Mouse (Mus musculus) lung, embryonic 14.5 days (tissue): ENCODE data around the gene Gm49405. TPM values are rescaled to one million over a fixed set of nuclear protein-coding genes. Genes with fewer than 3 reads are reported as not detected.

Experiments used
- ATAC-seq: fragments of 200-750 bp; cut with Nextera tagmentation; 2 replicates; pipeline ENCODE4 v1.8.0; 2017; ENCODE audit warnings: mild to moderate bottlenecking, moderate TSS enrichment, moderate library complexity; ENCODE audit not compliant: insufficient read depth
- DNase-seq: peaks from one replicate; pipeline ENCODE4 v3.0.0-alpha.2; 2015
- H3K27ac ChIP-seq: fragments of 300-500 bp; sonication (generic); 2 replicates; pipeline ENCODE4 v1.5.1; 2014; ENCODE audit warnings: low read depth, mild to moderate bottlenecking, moderate library complexity
- H3K27me3 ChIP-seq: fragments of 300-500 bp; sonication (generic); 2 replicates; pipeline ENCODE4 v1.6.1; 2014; ENCODE audit warnings: low read length, control low read depth; ENCODE audit not compliant: insufficient read depth
- H3K36me3 ChIP-seq: fragments of 300-500 bp; sonication (generic); 2 replicates; pipeline ENCODE4 v1.6.1; 2014; ENCODE audit warnings: control low read depth; ENCODE audit not compliant: insufficient read depth
- H3K4me1 ChIP-seq: fragments of 300-500 bp; sonication (generic); 2 replicates; pipeline ENCODE4 v1.6.1; 2014; ENCODE audit warnings: antibody characterized with exemption, control low read depth; ENCODE audit not compliant: insufficient read depth
- H3K4me2 ChIP-seq: fragments of 300-500 bp; sonication (generic); 2 replicates; pipeline ENCODE4 v1.6.1; 2014; ENCODE audit warnings: mild to moderate bottlenecking
- H3K4me3 ChIP-seq: fragments of 300-500 bp; sonication (generic); 2 replicates; pipeline ENCODE4 v1.5.1; 2014; ENCODE audit warnings: low read depth, low read length
- H3K9ac ChIP-seq: fragments of 300-500 bp; sonication (generic); 2 replicates; pipeline ENCODE4 v1.6.1; 2014
- H3K9me3 ChIP-seq: fragments of 300-500 bp; sonication (generic); 2 replicates; pipeline ENCODE4 v1.6.1; 2016; ENCODE audit warnings: low read depth, low read length, control low read depth
- CTCF ChIP-seq: IDR thresholded peaks from 2 replicates; pipeline ENCODE4 v1.5.1; 2016; ENCODE audit warnings: antibody characterized with exemption, low read depth
- WGBS: fragments of 180-500 bp; shearing (Covaris S2); extraction: QIAGEN DNeasy Blood & Tissue Kit; methylation state at CpG from one replicate; pipeline ENCODE4 v1.1.7; 2014; 5-methylcytosine and 5-hydroxymethylcytosine counted together
- polyA plus RNA-seq: library from polyadenylated mRNA; unstranded; fragments of >200 nt; fragmentation: Nextera tagmentation; extraction: Ambion mirVana; gene quantifications from 2 replicates; pipeline ENCODE4 v1.2.1, GENCODE M21; 2014

The Gm49405 gene
- polyA plus RNA-seq, 1 experiment from 2014 or later, result 2.3 TPM

DNA sequence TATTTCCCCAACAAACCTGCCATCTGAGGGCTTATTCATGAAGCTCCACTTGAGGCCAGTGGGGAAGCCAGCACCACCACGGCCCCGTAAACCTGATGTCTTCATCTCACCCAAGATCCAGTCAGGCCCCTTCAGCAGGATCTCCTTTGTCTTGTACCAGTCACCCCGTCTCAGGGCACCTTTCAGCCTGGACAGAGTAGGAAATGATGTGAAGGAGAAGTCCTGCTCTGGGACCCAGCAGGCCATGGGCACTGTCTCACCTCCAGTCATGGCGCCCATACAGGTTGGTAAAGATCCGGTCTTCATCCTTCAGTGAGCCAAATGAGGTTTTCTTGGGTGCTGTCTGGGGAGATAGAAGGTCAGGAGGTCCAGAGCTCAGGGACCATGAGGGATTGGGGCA is 10.7 kb downstream of the Gm49405 start:
- Histone ChIP-seq H3K9me3 (no peaks in the 10 kb centered on the region), H3K4me2 (no peak overlapping the region; the same call in 1 of the 2 replicates), H3K27me3 (no peaks in the 10 kb centered on the region), H3K4me1 (no peaks in the 10 kb centered on the region), H3K36me3 (peaks cover 46% of the 10 kb centered on the region), H3K4me3 (no peak overlapping the region), H3K27ac (no peak overlapping the region), H3K9ac (no peak overlapping the region)
- DNase-seq, result no peak
- WGBS, result 91% methylated on average over 5 of the region's 5 CpGs
- no peak for TF ChIP-seq CTCF
- no peak for ATAC-seq

DNA sequence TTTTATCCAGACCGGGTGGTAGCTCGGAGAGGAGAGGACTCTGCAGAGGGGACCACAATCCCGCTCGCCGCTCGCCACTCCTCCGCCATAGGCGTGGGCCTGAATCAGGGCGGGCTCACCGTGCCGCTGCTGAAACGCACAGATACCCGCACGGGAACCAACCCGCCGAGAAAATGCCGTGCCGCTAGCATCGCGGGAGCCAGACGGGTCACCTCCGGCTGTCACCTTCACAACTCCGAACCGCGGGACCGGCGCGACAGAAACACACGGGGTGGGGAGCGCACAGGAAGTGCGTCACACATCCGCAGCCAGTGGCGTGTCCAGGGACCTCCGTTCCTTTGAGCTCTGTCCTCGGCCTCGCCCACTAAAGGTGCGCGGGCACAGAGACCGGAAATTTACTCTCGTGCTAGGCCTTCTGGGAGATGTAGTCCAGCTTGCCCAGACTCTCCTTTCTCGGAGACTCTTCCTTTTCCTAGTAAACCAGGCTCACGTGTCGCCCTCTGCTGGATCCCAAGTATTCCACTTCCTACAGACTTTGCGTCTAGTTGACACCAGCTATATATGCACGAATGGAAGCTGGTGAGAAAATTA is 12.1 kb downstream of the Gm49405 start, which contains the start of gene Ndufv1:
Gene Ndufv1, minus strand, starts transcription at position 375 of the 591 bp plus-strand sequence.
- DNase-seq (peak; percentile 100), ATAC-seq (peak; percentile 99)
- peak; percentile 91 for TF ChIP-seq CTCF
- Histone ChIP-seq H3K4me3 (peak within 1 kb of the TSS; percentile 88), H3K9me3 (no peaks in the 10 kb centered on the region), H3K36me3 (peaks cover 33% of the 10 kb centered on the region), H3K9ac (peak within 1 kb of the TSS; percentile 71), H3K27me3 (no peaks in the 10 kb centered on the region), H3K27ac (peak within 1 kb of the TSS; percentile 52), H3K4me1 (no peaks in the 10 kb centered on the region), H3K4me2 (peak within 1 kb of the TSS; percentile 72)
- WGBS, result under 1% methylated on average over 45 of the region's 45 CpGs

DNA sequence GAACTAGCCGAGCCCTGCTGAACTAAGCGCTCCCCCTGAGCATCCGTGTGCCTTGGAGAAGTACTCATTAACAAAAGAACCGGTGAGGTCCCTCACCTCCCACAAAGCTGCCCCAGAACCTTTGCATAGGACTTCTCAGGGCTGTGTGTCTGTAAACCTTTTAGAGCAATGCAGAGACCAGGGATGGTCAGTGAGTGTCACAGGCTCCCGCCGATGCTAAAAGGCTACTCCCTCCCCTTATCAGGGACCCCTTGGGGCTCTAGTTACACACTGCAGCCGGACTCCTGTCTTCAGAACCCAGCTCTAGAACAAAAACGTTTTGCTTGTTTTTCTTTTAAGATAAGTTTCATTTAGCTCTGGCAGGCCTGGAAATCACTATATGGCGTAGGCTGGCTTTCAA is 12.6 kb downstream of the Gm49405 start:
- 8% methylated on average over 9 of the region's 9 CpGs for WGBS
- peaks cover 27% of the 10 kb centered on the region for H3K36me3 ChIP-seq
- no peak for TF ChIP-seq CTCF
- H3K9me3 ChIP-seq, result no peaks in the 10 kb centered on the region
- H3K4me2 ChIP-seq, result peak overlapping the region; percentile 58
- no peaks in the 10 kb centered on the region for H3K27me3 ChIP-seq
- DNase-seq, result peak; percentile 23
- no peaks in the 10 kb centered on the region for H3K4me1 ChIP-seq
- peak overlapping the region; percentile 27 for H3K9ac ChIP-seq
- ATAC-seq, result no peak
- peak overlapping the region; percentile 88 for H3K4me3 ChIP-seq
- H3K27ac ChIP-seq, result no peak overlapping the region

DNA sequence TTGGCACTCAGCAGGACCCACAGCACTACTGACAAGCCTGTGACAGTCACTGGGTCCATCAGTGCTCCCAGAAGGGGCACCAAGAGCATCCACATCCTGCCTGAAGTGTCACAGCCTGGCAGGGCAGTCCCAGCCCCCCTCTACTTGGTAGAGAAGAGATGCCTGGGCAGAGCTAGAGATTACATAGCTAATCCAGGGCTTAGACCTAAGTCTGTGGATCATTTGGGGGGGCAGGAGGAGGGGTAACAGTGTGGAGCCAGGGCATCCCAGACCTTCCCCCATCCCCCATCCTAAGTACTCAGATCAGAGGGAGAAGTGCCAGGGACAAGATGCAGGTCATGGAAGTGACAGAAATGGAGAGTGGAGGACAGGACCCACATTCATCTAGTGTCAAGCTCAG is 14.4 kb downstream of the Gm49405 start:
- H3K9ac ChIP-seq, result no peak overlapping the region
- peaks cover 10% of the 10 kb centered on the region for H3K36me3 ChIP-seq
- H3K4me1 ChIP-seq, result no peaks in the 10 kb centered on the region
- no peak overlapping the region for H3K27ac ChIP-seq
- TF ChIP-seq CTCF, result no peak
- ATAC-seq (no peak), DNase-seq (no peak)
- H3K9me3 ChIP-seq, result no peaks in the 10 kb centered on the region
- H3K4me2 ChIP-seq, result no peak overlapping the region
- no peak overlapping the region for H3K4me3 ChIP-seq
- no peaks in the 10 kb centered on the region for H3K27me3 ChIP-seq

DNA sequence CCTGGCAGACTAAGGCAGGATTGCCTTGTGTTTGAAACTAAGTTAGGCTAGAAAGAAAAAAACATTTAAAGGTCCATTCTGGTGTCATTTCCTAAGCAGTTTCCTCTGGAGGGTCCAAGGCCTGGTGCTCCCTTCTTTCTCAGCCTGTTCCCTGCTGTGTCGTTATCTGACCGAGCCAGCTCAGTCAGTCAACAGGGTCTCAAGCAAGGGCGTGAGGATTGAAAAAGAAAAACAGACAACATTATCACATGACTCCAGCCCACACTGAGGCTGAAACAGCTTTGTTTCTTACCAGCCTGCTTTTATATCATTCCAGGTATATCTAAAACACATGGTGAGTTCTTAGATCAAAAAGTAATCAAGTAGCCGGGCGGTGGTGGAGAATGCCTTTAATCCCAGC is 15.2 kb downstream of the Gm49405 start:
- H3K9me3 ChIP-seq, result no peaks in the 10 kb centered on the region
- no peak for ATAC-seq

DNA sequence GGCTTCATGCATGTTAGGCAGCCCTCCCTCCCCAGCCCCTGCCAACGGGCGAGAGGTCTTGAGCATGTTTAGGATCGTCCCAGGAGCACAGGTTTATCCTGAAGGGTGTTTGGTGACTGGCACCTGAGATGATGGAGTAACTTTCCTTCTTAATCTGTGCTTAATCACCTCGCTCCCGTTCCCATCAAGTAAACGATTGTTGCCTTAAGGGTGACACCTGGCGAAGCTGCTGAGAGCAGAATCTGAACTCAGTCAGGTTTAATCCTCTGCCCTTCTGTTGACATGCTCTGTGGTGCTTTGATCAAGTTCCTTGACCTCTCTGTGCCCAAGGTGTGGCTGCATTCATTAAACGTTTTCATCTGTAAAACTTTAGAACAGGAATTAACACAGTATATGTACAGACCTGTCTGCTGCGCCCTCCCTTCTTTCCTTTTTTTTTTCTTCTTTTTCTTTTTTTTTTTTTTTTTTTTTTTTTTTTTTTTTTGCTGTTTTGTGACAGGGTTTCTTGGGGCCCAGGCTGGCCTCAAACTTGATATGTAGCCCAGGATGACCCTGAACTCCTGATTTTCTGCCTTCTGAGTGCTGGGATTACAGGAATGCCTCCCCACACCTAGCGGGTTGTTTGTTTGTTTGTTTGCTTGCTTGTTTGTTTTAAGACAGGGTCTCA is 17.6 kb downstream of the Gm49405 start:
- H3K36me3 ChIP-seq, result no peaks in the 10 kb centered on the region
- no peak overlapping the region for H3K4me3 ChIP-seq
- TF ChIP-seq CTCF, result no peak
- no peak overlapping the region for H3K27ac ChIP-seq
- ATAC-seq, result no peak
- H3K27me3 ChIP-seq, result no peaks in the 10 kb centered on the region
- WGBS, result 34% methylated on average over 10 of the region's 10 CpGs
- H3K9ac ChIP-seq, result no peak overlapping the region
- H3K4me1 ChIP-seq, result no peaks in the 10 kb centered on the region
- no peak overlapping the region for H3K4me2 ChIP-seq
- DNase-seq, result no peak
- no peaks in the 10 kb centered on the region for H3K9me3 ChIP-seq

More for the DNA sequence above, 15.2 kb downstream of the Gm49405 start:
- WGBS, result 54% methylated on average over 5 of the region's 5 CpGs
- Histone ChIP-seq H3K4me2 (no peak overlapping the region), H3K9ac (no peak overlapping the region), H3K27me3 (no peaks in the 10 kb centered on the region), H3K4me3 (no peak overlapping the region), H3K27ac (no peak overlapping the region), H3K4me1 (no peaks in the 10 kb centered on the region), H3K36me3 (peaks cover 4% of the 10 kb centered on the region; the same call in 1 of the 2 replicates)
- no peak for DNase-seq
- TF ChIP-seq CTCF, result no peak

DNA sequence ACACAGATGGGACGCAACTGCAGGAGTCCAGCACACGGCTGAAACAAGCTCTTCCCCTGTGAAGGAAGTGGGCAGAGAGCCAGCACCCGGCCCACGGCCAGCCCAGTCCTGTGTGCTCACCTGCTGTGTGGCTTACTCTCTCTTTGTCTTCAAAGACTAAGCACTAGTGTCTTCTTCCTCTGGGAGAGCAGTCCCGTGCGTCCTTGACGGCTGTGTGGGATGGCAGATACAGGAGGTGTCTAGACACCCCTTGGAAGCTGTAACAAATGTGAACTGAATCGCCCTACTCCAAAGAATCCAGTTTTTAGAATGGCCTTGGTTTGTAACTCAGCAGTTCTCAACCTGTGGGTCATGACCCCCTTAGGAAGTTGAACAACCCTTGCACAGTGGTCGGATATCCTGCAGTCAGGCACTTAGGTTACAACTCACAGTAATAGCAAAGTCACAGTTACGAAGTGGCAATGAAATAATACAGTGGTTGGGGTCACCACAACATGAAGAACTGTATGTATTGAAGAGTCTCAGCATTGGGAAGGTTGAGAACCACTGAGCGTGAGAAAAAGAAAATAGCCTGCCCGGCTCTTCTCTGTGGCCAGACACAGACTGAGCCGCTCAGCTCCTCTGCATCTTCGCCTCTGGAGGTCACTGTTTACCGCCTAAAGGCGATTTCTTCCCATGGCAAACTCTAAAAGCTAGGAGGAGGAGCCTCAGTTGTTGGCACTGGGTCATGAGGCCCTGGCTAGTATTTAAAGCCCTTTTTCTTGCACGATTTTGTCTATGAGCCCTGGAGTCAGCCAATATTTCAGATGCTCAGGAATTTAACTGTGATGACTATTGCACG is 18.5 kb downstream of the Gm49405 start:
- no peak overlapping the region for H3K4me2 ChIP-seq
- TF ChIP-seq CTCF, result peak; percentile 81
- H3K27me3 ChIP-seq, result no peaks in the 10 kb centered on the region
- no peaks in the 10 kb centered on the region for H3K36me3 ChIP-seq
- H3K9me3 ChIP-seq, result no peaks in the 10 kb centered on the region
- ATAC-seq, result peak; percentile 89
- H3K4me3 ChIP-seq, result no peak overlapping the region
- DNase-seq, result peak; percentile 96
- H3K4me1 ChIP-seq, result no peaks in the 10 kb centered on the region
- H3K27ac ChIP-seq, result 0 out of 2 replicates have a peak overlapping the region, but pooled peaks have one; percentile 21
- WGBS, result 23% methylated on average over 18 of the region's 18 CpGs
- H3K9ac ChIP-seq, result no peak overlapping the region
